Mouse (Mus musculus): ENCODE measurements at regions not wholly inside any gene's neighbourhood (a gene's known extent, or its start where the extent isn't known, plus 50 kb on each side); places are given as distances from the start of the nearest gene placed in this dataset.

GRCm38 (mm10) chr1:193662166-193662890 lies 292.2 kb upstream of the Camk1g start:
- TF ChIP-seq EP300 (IDR thresholded peaks at IDR 0.05; ENCODE audit: insufficient read depth, low read depth, low read length) (no peak), POLR2A (IDR thresholded peaks at IDR 0.05; ENCODE audit: insufficient read depth, low read depth, low read length) (no peak), CTCF (IDR thresholded peaks at IDR 0.05) (no peak)
